Mouse (Mus musculus): ENCODE data around the gene Fign. TPM values are rescaled to one million over a fixed set of nuclear protein-coding genes. Genes with fewer than 3 reads are reported as not detected.

The Fign gene
- polyA plus RNA-seq, 1 experiment = 3.8 TPM

DNA sequence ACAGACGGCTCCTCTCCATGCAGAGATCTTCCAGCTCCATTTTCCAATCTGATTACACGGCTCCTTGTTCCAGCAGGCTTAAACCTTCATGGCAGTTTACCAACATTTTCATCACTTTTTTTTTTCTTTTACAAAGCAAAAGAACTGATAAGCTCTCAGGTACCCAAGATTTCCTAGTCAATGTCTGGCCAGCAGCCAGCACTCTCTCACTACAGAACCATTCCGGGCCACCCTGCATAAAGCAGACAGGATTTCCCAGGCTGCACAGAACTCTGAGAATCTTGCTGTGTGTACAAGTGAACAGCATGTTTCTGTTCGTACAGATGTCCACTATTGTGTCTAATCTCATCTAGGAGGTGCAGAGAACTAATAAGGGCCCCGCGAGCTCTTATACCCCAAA is 22.0 kb downstream of the Fign start:
- H3K4me3 ChIP-seq (replicated peaks; ENCODE audit: control insufficient read depth, low read depth, low read length) = no peak overlapping the region
- no peaks in the 10 kb centered on the region for H3K4me1 ChIP-seq (ENCODE audit: control insufficient read depth, insufficient read depth, low read length)
- no peak overlapping the region for H3K27ac ChIP-seq (ENCODE audit: control insufficient read depth, insufficient read depth, low read depth, low read length, poor library complexity)
- WGBS = 85% methylated on average over 6 of the region's 6 CpGs
- TF ChIP-seq POLR2A (IDR thresholded peaks at IDR 0.05; ENCODE audit: borderline replicate concordance, control insufficient read depth, low read depth, low read length) (no peak), CTCF (IDR thresholded peaks at IDR 0.05; ENCODE audit: control insufficient read depth, insufficient read depth, low read length) (no peak)

DNA sequence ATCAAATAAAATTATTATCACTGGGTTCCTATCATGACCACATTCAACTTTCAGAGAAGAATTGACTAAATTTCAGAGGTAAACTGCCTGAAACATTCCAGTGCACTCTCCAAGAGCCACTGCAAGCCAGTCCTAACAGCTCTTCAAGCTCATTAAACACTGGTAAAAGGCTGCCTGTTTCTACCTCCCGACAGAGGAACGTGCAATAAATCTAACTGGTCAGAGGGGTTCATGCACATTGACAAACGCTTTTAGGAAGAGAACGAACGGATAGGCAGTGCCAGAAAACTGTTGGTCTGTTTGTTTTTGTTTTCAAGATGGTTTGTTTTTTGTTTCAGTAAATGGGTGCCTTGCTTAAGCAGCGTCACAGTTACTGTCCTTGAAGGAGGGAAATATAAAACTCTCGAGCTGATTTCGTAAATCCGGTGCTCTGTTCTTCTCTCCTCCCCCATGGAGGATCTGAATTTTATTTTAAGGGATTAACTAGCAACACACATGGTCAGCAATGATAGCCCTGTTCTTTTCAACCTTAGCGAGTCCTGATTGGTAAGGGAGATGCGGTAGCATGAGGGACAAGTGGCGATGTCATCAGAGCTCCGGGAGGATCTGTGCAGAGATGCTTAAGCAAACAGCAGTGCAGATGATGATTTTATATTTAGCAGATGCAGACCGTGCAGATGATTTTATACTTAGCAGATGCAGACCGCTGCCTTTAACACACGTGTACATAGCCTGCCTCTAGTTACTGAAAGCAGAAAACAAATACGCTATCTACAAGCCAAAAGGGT is 23.0 kb downstream of the Fign start:
- TF ChIP-seq POLR2A (IDR thresholded peaks at IDR 0.05; ENCODE audit: borderline replicate concordance, control insufficient read depth, low read depth, low read length) (no peak), CTCF (IDR thresholded peaks at IDR 0.05; ENCODE audit: control insufficient read depth, insufficient read depth, low read length) (no peak)
- WGBS = 44% methylated on average over 17 of the region's 17 CpGs
- H3K4me1 ChIP-seq (ENCODE audit: control insufficient read depth, insufficient read depth, low read length) = no peaks in the 10 kb centered on the region
- H3K27ac ChIP-seq (ENCODE audit: control insufficient read depth, insufficient read depth, low read depth, low read length, poor library complexity) = no peak overlapping the region
- H3K4me3 ChIP-seq (replicated peaks; ENCODE audit: control insufficient read depth, low read depth, low read length) = no peak overlapping the region

DNA sequence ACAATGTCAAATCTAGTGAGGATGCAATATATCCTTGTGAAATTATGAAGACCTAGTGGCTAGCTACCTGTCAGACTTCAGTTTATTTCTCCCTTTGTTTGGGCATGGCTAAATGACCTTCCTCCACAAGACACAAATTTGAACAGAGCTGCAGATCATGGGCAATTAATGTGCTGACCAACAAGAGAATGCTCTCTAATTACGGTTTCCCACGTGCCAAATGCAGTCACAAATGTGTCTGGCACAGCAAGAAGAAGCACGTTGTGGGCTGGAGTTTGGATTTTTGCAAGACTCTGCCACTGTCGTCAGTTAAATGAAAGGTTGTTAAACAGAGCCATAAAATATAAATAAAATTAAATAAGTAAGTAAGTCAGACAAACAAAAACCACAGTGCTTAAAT is 25.7 kb downstream of the Fign start:
- no peak overlapping the region for H3K4me3 ChIP-seq (replicated peaks; ENCODE audit: control insufficient read depth, low read depth, low read length)
- H3K4me1 ChIP-seq (ENCODE audit: control insufficient read depth, insufficient read depth, low read length) = no peaks in the 10 kb centered on the region
- H3K27ac ChIP-seq (ENCODE audit: control insufficient read depth, insufficient read depth, low read depth, low read length, poor library complexity) = no peak overlapping the region
- TF ChIP-seq POLR2A (IDR thresholded peaks at IDR 0.05; ENCODE audit: borderline replicate concordance, control insufficient read depth, low read depth, low read length) = no peak
- TF ChIP-seq CTCF (IDR thresholded peaks at IDR 0.05; ENCODE audit: control insufficient read depth, insufficient read depth, low read length) = no peak
- WGBS = 72% methylated on average over 4 of the region's 4 CpGs

DNA sequence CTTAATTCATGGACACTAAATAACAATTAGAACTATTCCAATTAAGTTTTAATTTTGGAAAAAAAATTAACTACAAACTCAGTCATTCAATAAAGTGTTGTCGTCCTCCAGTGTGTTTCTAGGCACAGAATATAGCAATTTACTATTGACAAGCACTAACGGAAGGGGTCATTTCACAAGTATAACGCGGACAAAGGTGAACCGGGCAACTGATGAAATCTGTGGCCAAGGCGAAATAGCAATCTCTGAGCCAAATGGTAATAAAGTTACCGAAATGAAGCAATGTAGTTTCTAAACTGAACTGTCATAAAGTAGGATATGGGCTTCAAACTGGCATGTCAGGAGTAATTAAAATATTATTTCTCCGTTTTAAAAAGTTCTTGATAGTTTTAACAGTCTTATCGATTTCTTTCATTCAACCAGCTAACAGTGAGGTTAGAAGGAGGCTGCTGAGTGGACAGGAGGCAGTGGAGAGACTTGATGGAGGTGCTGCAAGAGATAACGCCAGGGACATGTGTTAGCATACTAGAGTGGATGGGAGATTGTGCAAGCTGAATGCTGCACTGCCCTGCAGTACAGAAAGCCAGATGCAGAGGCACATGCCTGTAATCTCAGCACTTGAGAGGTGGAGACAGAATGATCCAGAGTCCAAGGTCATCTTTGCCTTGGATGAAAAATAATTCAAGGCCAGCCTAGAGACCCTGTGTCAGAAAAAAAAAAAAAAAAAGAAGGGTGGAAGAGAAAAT is 27.7 kb downstream of the Fign start:
- WGBS = 78% methylated on average over 10 of the region's 10 CpGs

DNA sequence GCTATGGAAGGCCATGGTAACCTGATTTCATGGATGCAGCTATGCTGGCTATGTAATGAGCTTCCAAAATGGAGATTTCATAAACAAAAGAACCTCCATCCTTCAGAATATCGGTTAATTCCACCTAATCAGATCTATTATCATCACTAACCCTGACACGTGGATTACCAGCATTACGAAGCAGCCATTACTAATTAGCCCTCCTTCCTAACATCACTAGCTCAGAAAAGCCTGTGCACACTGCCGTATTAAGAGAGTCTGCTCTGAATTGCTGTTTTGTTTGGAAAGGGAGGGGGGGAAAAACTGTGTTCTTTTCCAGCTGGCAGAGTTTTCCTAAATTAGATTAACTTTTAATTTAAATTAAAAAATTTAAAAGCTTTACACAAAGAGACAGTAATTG is 32.3 kb downstream of the Fign start:
- Histone ChIP-seq H3K27ac (ENCODE audit: control insufficient read depth, insufficient read depth, low read depth, low read length, poor library complexity) (no peak overlapping the region), H3K4me3 (replicated peaks; ENCODE audit: control insufficient read depth, low read depth, low read length) (no peak overlapping the region), H3K4me1 (ENCODE audit: control insufficient read depth, insufficient read depth, low read length) (no peaks in the 10 kb centered on the region; the same call in 1 of the 2 replicates)
- TF ChIP-seq POLR2A (IDR thresholded peaks at IDR 0.05; ENCODE audit: borderline replicate concordance, control insufficient read depth, low read depth, low read length) (no peak), CTCF (IDR thresholded peaks at IDR 0.05; ENCODE audit: control insufficient read depth, insufficient read depth, low read length) (no peak)
- WGBS = 80% methylated on average over 4 of the region's 4 CpGs

More for the DNA sequence above, 27.7 kb downstream of the Fign start:
- H3K27ac ChIP-seq (ENCODE audit: control insufficient read depth, insufficient read depth, low read depth, low read length, poor library complexity) = no peak overlapping the region
- H3K4me1 ChIP-seq (ENCODE audit: control insufficient read depth, insufficient read depth, low read length) = no peaks in the 10 kb centered on the region
- TF ChIP-seq POLR2A (IDR thresholded peaks at IDR 0.05; ENCODE audit: borderline replicate concordance, control insufficient read depth, low read depth, low read length) (no peak), CTCF (IDR thresholded peaks at IDR 0.05; ENCODE audit: control insufficient read depth, insufficient read depth, low read length) (no peak)
- H3K4me3 ChIP-seq (replicated peaks; ENCODE audit: control insufficient read depth, low read depth, low read length) = no peak overlapping the region

DNA sequence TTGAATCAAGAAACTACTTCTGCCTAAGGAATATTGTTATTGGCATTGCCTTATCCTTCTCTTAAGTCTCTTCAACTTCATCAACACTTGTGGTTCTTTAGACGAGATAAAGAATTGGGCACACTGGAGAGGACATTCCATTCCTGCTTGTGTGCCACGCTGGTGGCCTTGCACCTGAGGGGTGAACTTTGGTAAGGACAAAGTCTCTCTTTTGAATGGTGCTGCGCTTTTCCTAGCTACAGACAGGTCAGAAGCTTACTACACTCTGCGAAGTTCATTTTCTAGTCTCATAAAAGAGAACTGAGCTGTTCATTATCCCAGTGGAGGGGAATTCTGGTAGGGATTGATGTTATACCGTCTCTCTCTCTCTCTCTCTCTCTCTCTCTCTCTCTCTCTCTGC is 38.4 kb downstream of the Fign start:
- Histone ChIP-seq H3K4me3 (replicated peaks; ENCODE audit: control insufficient read depth, low read depth, low read length) (no peak overlapping the region), H3K27ac (ENCODE audit: control insufficient read depth, insufficient read depth, low read depth, low read length, poor library complexity) (no peak overlapping the region), H3K4me1 (ENCODE audit: control insufficient read depth, insufficient read depth, low read length) (no peaks in the 10 kb centered on the region; the same call in 1 of the 2 replicates)
- TF ChIP-seq POLR2A (IDR thresholded peaks at IDR 0.05; ENCODE audit: borderline replicate concordance, control insufficient read depth, low read depth, low read length) = no peak
- no peak for TF ChIP-seq CTCF (IDR thresholded peaks at IDR 0.05; ENCODE audit: control insufficient read depth, insufficient read depth, low read length)
- 72% methylated on average over 5 of the region's 5 CpGs for WGBS

DNA sequence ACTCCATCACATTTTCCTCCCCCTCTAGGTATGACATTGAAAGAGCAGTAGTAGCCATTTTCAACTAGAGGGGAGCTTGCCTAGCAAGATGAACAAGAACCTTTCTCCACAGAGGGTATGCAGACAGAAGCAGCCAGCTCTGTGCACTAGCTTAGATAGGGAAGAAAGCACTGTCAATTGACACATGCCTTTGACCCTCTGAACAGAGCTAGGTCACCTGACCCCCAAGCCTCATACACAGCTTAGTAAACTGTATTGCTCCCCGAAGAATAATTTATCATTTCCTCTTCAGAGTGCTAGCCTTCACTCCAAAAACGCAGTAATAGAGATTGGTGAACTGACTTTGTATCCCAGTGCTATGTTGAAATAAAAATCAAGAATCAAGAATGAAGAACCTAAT is 49.7 kb downstream of the Fign start:
- no peak overlapping the region for H3K4me3 ChIP-seq (replicated peaks; ENCODE audit: control insufficient read depth, low read depth, low read length)
- WGBS = 52% methylated on average over 2 of the region's 2 CpGs
- H3K4me1 ChIP-seq (ENCODE audit: control insufficient read depth, insufficient read depth, low read length) = no peaks in the 10 kb centered on the region
- no peak for TF ChIP-seq CTCF (IDR thresholded peaks at IDR 0.05; ENCODE audit: control insufficient read depth, insufficient read depth, low read length)
- TF ChIP-seq POLR2A (IDR thresholded peaks at IDR 0.05; ENCODE audit: borderline replicate concordance, control insufficient read depth, low read depth, low read length) = no peak
- H3K27ac ChIP-seq (ENCODE audit: control insufficient read depth, insufficient read depth, low read depth, low read length, poor library complexity) = no peak overlapping the region

DNA sequence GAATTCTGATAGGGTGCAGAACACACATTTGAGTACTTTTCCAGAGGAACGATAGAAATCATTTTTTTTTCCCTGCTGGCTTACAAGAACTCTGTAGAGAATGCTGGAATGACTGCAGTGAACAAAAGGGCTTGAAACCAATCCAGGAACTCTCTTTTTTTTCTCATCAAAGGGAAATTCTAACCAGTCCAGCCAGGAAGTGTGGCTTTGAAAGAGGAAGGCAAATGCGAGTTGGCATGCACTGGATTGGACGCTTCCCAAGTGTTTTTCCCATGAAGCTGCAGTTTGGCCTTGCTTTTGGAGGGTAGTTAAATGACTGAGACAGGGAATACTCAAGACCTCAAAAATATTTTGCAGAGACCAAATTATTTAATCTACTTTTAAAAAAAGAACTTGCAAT is 54.7 kb downstream of the Fign start:
- Histone ChIP-seq H3K4me3 (replicated peaks; ENCODE audit: control insufficient read depth, low read depth, low read length) (no peak overlapping the region), H3K27ac (ENCODE audit: control insufficient read depth, insufficient read depth, low read depth, low read length, poor library complexity) (no peak overlapping the region), H3K4me1 (ENCODE audit: control insufficient read depth, insufficient read depth, low read length) (no peaks in the 10 kb centered on the region)
- TF ChIP-seq POLR2A (IDR thresholded peaks at IDR 0.05; ENCODE audit: borderline replicate concordance, control insufficient read depth, low read depth, low read length) (no peak), CTCF (IDR thresholded peaks at IDR 0.05; ENCODE audit: control insufficient read depth, insufficient read depth, low read length) (no peak)
- WGBS = 27% methylated on average over 3 of the region's 3 CpGs
